Mouse (Mus musculus) megakaryocyte, embryonic 14.5 days (primary cell): ENCODE measurements around the gene Inpp5d. TPM values are rescaled to one million over a fixed set of nuclear protein-coding genes. Genes with fewer than 3 reads are reported as not detected.
"Not testable (repeated sequence)": the region's sequence is repeated elsewhere in the genome, so short reads cannot be mapped to it uniquely, and the experiment has no call there.

Experiments used
- H3K27me3 ChIP-seq: replicated peaks from 2 replicates; pipeline ENCODE3; 2012; ENCODE audit warnings: inconsistent platforms
- H3K36me3 ChIP-seq: replicated peaks from 2 replicates; pipeline ENCODE3; 2012; ENCODE audit warnings: low read length, inconsistent platforms, mixed read lengths
- H3K4me1 ChIP-seq: 2 replicates; pipeline ENCODE4 v1.6.1; 2012; ENCODE audit warnings: inconsistent platforms
- H3K4me3 ChIP-seq: replicated peaks from 2 replicates; pipeline ENCODE3; 2012; ENCODE audit warnings: moderate library complexity, mild to moderate bottlenecking, inconsistent platforms
- H3K9me3 ChIP-seq: 2 replicates; pipeline ENCODE4 v1.6.1; 2012; ENCODE audit warnings: inconsistent platforms
- FLI1 ChIP-seq: IDR thresholded peaks from 2 replicates; pipeline ENCODE4 v1.6.1; 2012; ENCODE audit warnings: low read length, inconsistent platforms, mixed read lengths
- GATA1 ChIP-seq: IDR thresholded peaks from 3 replicates; pipeline ENCODE4 v1.6.1; 2012; ENCODE audit warnings: mixed read lengths, low read length, inconsistent platforms, borderline replicate concordance
- polyA plus RNA-seq: library from polyadenylated mRNA; stranded (reverse); fragments of >175 nt; gene quantifications from 2 replicates; pipeline ENCODE4 v1.2.3, GENCODE M21; 2012; ENCODE audit warnings: low replicate concordance; ENCODE audit not compliant: insufficient read depth

Inpp5d gene
- polyA plus RNA-seq, 1 experiment = 107 TPM

GRCm38 (mm10) chr1:87668300-87668699, 48.2 kb downstream of the Inpp5d start:
- TF ChIP-seq FLI1 (no peak), GATA1 (no peak)
- H3K36me3 ChIP-seq = peaks cover 95% of the 10 kb centered on the region
- H3K27me3 ChIP-seq = no peaks in the 10 kb centered on the region
- H3K4me1 ChIP-seq = peaks cover 33% of the 10 kb centered on the region
- H3K9me3 ChIP-seq = peaks cover 7% of the 10 kb centered on the region
- no peak overlapping the region for H3K4me3 ChIP-seq

DNA sequence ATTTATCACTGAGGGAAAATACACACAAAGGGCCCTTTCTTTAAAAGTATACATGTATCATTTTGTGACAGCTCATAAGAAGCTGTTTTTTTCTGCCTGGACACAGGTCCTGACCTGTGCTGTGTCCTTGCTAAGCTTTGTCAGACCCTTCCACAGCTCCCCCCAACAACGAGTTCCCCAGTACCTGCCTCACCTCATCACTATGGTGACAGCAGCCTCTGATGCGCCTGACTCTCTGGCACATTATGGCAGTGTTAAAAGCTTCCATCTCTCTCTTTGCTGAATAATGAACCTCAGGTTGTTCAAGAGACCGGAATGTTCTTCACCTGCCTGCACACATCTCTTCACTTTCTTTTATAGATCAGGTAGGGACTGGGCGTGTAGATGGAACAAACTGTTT, 51.4 kb downstream of the Inpp5d start:
- Histone ChIP-seq H3K9me3 (no peaks in the 10 kb centered on the region), H3K36me3 (peaks cover 95% of the 10 kb centered on the region), H3K4me1 (peaks cover 22% of the 10 kb centered on the region), H3K27me3 (no peaks in the 10 kb centered on the region), H3K4me3 (no peak overlapping the region)
- TF ChIP-seq GATA1 (no peak), FLI1 (no peak)

DNA sequence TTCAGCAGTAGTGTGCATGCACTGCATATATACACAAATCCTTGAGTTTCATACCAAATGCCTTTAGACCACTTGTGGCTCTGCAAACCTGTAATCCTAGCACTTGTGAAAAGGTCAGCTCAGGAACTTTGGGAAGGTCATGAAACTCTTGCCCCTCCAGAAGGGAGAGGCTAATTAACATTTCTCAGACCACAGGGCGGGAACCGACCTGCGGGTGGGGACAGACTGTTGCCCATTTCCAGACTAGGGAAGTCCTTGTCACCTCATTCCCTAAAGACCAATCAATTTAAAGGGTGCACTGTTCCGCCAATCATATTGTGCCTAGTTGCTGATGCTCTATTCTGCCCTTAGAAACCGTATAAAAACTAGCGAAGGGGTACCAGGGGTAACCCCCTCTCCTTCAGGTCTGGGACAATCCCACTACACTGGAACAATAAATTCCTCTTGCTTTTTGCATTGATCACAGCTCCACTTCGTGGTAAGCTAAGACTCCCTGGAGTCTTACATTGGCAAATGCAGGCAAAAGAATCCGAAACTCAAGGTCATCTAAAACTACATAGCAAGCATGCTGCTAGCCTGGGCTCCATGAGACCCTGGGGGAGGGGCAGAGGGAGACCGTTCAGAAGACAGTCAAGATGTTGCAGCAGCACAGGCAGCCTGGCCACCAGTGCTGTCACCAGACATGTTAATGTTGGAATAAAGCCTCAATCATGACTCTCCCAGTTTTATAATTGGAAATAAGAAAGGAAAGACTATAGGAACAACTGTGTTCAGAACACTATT, 53.9 kb downstream of the Inpp5d start:
- TF ChIP-seq GATA1 (no peak), FLI1 (no peak)
- H3K4me3 ChIP-seq = no peak overlapping the region
- H3K27me3 ChIP-seq = no peaks in the 10 kb centered on the region
- H3K4me1 ChIP-seq = peaks cover 7% of the 10 kb centered on the region; the same call in 1 of the 2 replicates
- no peaks in the 10 kb centered on the region for H3K9me3 ChIP-seq
- H3K36me3 ChIP-seq = peaks cover 95% of the 10 kb centered on the region

DNA sequence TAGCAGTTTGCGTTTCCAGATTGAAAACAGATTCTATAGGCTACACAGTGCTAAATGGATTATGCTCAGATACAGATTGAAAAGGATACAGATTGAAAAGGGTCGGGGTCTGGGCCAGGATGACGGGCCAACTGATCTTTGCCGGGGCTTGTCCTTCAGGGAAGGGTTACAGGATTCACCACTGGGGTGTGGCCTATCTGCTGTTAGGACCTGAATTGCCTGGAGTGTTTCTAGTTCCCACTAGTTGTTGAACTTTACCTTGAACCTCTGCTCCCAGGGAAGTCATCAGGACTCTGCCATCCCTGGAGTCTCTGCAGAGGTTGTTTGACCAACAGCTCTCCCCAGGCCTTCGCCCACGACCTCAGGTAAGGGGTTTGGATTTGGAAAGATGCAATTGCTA, 55.9 kb downstream of the Inpp5d start:
- peaks cover 96% of the 10 kb centered on the region for H3K36me3 ChIP-seq
- no peak for TF ChIP-seq GATA1
- no peak for TF ChIP-seq FLI1

DNA sequence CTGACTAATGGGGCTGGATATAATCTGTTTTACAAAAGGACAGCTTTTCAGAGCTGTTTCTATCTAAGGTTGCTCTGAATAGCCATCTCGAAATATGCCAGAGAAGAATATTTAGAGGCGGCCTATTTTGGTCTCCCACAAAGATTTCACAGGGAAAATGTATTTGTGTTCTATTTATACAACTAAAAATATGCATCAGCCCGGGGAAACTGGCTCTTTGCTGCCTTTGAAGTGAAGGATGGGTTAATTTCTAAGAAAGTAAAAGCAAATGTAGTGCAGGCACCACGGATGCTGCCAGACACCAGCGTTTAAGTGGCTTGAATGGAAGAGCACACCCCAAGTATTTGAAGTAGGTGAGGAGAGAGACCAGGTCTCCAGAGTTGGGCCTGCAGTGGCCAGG, 59.0 kb downstream of the Inpp5d start:
- H3K4me3 ChIP-seq = no peak overlapping the region
- no peak for TF ChIP-seq GATA1
- H3K36me3 ChIP-seq = peaks cover 96% of the 10 kb centered on the region
- no peaks in the 10 kb centered on the region for H3K27me3 ChIP-seq
- peaks cover 6% of the 10 kb centered on the region; the same call in 1 of the 2 replicates for H3K9me3 ChIP-seq
- H3K4me1 ChIP-seq = peaks cover 7% of the 10 kb centered on the region; the same call in 1 of the 2 replicates

More for the DNA sequence above, 55.9 kb downstream of the Inpp5d start:
- no peaks in the 10 kb centered on the region for H3K9me3 ChIP-seq
- H3K4me1 ChIP-seq = peaks cover 7% of the 10 kb centered on the region; the same call in 1 of the 2 replicates
- H3K27me3 ChIP-seq = no peaks in the 10 kb centered on the region
- no peak overlapping the region for H3K4me3 ChIP-seq

GRCm38 (mm10) chr1:87680950-87681349, 60.8 kb downstream of the Inpp5d start:
- Histone ChIP-seq H3K9me3 (peaks cover 6% of the 10 kb centered on the region; the same call in 1 of the 2 replicates), H3K36me3 (peaks cover 97% of the 10 kb centered on the region), H3K27me3 (no peaks in the 10 kb centered on the region), H3K4me3 (no peak overlapping the region), H3K4me1 (peaks cover 12% of the 10 kb centered on the region)
- no peak for TF ChIP-seq FLI1
- no peak for TF ChIP-seq GATA1

- not testable (repeated sequence) for H3K27me3 ChIP-seq
These were observed 62.4 kb downstream of the Inpp5d start for GRCm38 (mm10) chr1:87682473-87682872.

DNA sequence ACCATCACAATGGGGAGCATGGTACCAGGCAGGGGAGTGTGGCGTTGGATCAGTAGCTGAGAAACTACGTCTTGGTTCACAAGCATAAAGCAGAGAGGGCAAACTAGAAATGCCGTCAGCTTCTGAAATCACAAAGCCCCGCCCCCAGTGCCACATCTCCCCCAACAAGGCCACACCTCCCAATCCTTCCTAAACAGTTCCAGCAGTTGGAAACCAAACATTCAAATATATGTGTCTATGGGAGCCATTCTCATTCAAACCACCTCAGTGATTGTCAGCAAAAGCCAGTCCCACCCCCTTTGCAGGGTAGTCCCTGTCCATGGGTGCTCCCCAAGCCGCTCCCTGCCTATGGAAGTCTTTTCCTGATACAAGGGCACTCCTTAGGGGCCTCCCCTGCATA, 64.0 kb downstream of the Inpp5d start:
- H3K4me1 ChIP-seq = peaks cover 27% of the 10 kb centered on the region
- peaks cover 94% of the 10 kb centered on the region for H3K36me3 ChIP-seq
- no peak overlapping the region for H3K4me3 ChIP-seq
- H3K27me3 ChIP-seq = no peaks in the 10 kb centered on the region
- TF ChIP-seq GATA1 = no peak
- TF ChIP-seq FLI1 = no peak
- H3K9me3 ChIP-seq = peaks cover 6% of the 10 kb centered on the region; the same call in 1 of the 2 replicates

More at GRCm38 (mm10) chr1:87682473-87682872, 62.4 kb downstream of the Inpp5d start:
- H3K36me3 ChIP-seq = peaks cover 97% of the 10 kb centered on the region
- H3K9me3 ChIP-seq, H3K4me3 ChIP-seq: not testable (repeated sequence)
- peaks cover 18% of the 10 kb centered on the region for H3K4me1 ChIP-seq

DNA sequence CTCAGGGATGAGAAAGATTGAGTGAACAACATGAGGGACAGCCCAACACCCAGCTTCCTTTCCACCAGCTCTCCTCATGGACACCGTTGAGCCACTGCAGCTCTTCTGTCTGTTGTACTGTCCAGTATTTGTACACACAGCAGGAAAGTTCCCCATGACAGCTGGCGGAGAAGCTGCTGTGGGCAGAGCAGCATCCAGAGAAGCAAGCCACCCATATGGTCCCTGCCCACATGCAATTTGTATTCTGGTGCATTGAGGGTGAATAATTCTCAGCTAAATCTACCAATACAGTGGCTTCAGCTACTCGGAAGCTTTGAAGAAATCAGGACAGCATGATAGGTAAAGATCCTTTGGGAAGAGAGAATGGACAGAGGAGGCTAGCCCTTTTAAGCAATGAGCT, 64.7 kb downstream of the Inpp5d start:
- Histone ChIP-seq H3K9me3 (peaks cover 6% of the 10 kb centered on the region; the same call in 1 of the 2 replicates), H3K4me1 (peaks cover 35% of the 10 kb centered on the region), H3K4me3 (no peak overlapping the region), H3K27me3 (no peaks in the 10 kb centered on the region), H3K36me3 (peaks cover 94% of the 10 kb centered on the region)
- TF ChIP-seq FLI1 (no peak), GATA1 (no peak)

GRCm38 (mm10) chr1:87686351-87686750, 66.2 kb downstream of the Inpp5d start:
- H3K4me1 ChIP-seq = peaks cover 42% of the 10 kb centered on the region
- no peak overlapping the region for H3K4me3 ChIP-seq
- H3K27me3 ChIP-seq = no peaks in the 10 kb centered on the region
- H3K36me3 ChIP-seq = peaks cover 93% of the 10 kb centered on the region
- peaks cover 6% of the 10 kb centered on the region; the same call in 1 of the 2 replicates for H3K9me3 ChIP-seq
- TF ChIP-seq FLI1 = no peak
- TF ChIP-seq GATA1 = no peak

DNA sequence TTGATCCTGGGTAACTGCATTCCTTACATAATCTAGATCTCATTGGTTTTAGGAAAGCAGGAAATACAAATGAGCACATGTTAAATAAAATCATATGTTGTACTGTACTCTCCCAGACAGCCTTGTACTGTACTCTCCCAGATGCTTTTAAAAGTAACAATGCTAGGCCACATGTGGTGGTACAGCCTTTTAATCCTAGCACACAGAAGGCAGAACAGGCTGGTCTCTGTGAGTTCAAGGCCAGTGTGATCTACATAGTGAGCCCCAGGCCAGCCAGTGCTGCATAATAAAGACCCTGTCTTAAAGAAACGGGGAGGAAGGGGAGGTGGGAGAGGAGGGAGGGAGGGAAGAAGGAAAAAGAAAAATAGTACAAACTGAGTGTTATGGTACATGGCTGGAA, 66.9 kb downstream of the Inpp5d start:
- H3K4me1 ChIP-seq = peaks cover 47% of the 10 kb centered on the region
- TF ChIP-seq FLI1 (no peak), GATA1 (no peak)
- H3K9me3 ChIP-seq = peaks cover 6% of the 10 kb centered on the region; the same call in 1 of the 2 replicates
- H3K27me3 ChIP-seq = no peaks in the 10 kb centered on the region
- H3K36me3 ChIP-seq = peaks cover 94% of the 10 kb centered on the region
- no peak overlapping the region for H3K4me3 ChIP-seq
